Mouse (Mus musculus) lung, postnatal 4 days (tissue): ENCODE measurements at regions not wholly inside any gene's neighbourhood (a gene's known extent, or its start where the extent isn't known, plus 50 kb on each side); places are given as distances from the start of the nearest gene placed in this dataset.

Source experiments
- DNase-seq, 2 experiments: peaks; one replicate each; pipeline ENCODE4 v3.0.0; 2021

DNA sequence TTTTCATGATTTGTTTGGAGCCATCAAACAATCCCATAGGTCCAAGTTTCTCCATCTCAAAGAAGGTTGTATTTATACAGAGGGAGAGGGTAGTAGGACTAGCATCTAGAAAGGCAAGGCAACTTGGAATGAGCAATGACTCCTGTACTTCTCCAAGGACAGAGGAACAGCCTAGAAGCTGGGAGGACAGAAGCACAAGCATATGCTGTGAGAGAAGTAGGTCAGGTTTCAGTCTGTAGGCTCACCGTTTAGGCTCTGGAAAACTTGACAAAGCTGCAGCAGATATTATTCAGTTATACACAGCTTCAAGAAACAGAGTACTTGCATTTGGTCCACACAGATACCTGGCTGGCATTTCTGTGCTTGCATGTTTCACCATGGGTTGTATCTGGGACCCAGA, 131.5 kb upstream of the B3gat1 start:
- DNase-seq: no peak

DNA sequence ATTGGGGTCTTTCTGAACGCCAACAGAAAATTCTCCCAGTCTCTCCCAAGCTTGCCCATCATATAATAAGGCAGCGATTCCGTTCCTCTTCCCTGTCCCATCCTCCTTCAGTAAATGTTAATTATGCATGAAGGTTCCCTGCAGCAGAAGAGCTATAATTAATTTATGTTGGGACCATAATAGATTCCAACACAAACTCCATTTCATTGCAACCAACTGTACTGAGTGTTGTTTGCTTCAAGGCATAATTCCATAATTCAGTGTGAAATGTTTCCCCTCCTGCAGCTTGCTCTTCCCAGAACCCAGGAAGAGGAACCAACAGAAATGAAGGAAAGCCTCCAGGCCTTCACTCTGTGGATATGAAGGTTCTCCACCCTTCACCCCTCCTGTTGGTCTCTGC, 129.0 kb upstream of the B3gat1 start:
- no peak for DNase-seq

DNA sequence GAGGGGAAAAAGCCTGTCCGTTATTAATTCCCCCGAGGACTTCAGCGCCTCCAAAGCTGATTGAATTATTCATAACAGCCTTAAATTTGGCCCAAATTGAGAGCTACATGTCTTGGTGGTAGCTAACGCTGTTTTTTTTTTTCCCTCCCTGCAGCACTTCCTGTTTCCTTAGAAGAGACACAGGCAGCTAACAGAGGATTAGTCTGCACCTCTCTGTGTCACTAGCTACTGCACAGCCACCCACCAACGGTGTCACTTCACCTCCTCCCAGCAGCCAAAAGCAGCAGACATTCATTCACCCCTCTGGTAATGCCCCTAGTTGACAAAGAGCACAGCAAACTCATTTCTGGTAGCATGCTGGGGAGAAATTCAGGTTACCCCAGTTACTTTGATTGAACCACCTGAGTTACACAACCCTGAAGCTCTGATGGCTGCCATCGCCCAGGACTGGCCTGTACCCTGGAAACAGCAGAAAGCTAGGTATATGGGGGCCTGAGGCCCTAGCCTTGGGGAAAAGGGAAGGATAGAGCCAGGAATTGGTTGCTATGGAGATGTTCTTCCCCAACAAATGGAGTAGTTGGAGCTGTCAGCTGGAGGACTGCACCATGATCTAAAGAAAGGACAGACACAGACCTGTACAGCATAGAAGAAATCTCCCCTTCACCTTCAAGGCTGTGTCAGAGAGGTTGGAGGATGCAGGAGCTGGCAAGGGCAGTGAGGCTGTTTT, 121.7 kb upstream of the B3gat1 start:
- DNase-seq: no peak

DNA sequence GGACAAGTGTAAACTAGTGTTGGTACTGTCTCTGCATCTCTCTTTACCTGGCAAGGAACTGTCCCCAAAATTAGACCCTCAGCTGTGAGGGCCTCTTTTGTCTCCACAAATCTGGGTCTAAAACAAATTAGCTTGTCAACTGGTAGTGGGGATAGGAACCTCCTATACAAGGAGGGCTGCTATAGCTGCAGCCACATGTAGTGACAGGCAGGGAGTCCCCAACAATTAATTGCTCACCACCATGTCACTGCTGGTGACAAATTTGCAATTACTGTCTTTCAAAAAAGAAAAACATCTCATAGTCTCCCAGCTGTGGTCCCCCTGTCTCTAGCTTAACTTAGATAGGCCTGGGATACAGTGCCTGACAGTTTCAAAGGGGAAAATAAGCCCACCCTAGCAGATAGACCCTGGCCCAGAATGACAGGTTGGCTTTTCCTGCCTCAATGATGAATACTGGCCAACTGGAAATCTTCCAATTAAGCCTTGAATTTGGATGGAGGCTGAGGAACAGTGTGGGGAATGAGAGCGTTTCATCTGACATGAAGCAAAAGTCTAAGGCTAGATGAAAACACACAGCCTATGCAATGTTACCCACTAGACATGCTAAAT, 110.6 kb upstream of the B3gat1 start:
- DNase-seq: no peak

DNA sequence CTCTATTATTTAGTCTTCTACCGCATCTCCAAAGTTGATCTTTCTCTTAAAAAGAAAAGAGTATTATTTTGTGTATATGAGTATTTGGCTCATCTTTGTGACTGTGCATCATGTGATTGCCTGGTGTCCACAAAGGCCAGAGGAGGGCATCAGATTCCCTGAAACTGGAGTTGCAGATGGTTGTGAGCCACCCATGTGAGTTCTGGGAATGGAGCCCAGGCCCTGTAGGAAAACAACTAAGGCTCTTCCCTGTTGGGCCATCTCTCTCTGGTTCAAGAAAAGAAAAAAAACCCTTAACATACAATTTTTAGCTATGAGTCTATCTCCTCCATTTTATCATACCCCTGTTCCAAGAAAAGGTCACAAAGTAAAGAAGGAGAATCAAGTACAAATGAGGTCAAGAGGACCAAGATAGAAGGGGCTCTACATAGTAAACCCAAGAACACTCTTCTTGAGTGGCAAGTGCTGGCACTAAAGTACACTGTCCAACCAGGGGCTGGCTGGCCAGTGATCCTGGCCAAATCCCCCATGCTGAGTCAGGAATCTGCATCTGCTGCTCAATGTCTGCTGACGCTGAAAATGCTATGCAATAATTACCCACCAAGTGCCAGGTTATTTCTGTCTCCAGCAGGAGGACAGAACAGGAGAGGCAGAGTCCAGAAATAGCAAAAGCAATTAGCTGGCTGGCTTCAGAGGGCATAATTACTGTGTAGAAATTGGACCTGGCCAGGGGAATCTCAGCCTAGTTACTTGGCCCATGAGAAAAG, 108.2 kb upstream of the B3gat1 start:
- DNase-seq: no peak

DNA sequence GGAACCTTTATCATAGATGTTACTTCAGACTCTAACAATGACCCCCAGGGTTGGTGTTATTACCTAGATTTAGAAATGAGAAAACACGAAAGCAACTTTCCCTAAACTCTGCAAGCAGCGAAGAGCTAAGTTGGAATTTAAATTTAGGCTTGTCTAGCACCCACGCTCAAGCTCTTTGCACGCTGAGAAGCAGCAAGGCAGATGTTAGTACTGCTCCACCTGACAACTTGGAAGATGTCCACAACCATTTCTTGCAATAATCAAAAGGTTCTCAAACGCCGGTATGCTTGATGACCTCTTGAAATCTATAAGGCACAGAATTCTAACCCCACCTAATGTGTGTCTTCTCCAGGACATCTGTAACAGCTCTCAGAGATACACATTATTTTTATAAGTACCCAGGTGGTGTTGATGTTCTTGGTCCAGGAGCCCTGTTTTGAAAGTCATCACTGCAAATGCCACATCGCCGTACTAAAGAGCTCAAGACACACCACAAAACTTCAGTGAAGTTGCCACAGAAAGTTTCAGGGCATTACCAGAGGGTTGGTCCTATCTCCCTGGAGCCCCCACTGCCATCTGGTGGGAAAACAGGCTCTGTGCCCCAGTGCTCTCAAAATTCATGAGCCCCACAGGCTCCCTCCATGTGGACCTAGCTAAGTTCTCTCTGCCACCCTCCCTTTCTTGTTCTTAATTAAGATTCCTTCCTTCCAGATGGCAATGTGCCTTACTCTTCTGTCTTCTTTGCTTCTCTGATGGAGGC, 100.5 kb upstream of the B3gat1 start:
- no peak for DNase-seq

DNA sequence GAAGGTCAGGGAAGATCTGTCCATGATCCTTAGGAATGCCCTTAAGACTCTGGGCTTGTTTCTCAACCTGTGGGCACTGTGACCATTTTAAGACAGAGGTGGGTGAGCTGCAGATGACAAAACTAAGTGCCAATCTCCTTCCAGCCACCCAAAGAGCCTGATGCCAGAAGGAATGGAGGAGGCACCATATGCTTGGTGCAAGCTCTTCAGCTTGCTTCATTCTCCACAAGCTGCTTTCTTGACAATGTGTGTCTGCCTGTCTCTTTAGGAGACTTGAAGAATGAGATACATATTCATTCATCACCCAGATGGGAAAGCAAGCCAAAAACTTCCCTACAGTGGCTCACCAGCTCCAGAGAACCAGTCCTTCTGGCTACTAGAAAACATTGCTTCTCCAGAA, 98.3 kb upstream of the B3gat1 start:
- DNase-seq: no peak

DNA sequence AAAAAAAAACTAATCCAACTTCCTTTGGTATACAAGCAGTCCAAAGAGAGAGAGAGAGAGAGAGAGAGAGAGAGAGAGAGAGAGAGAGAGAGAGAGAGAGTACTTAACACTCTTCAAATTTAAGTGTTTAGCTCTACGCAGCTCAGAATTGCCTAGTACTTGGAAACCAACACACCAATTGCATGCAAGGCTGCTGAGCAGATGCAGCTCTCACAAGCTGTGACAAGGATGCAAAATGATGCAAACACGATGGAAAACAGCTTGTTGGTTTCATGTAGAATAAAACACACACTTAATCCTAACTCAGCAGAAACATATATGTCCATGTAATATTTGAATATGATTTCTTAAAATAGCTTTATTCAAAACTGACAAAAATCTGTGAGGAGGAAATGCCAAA, 94.9 kb upstream of the B3gat1 start:
- DNase-seq: no peak

DNA sequence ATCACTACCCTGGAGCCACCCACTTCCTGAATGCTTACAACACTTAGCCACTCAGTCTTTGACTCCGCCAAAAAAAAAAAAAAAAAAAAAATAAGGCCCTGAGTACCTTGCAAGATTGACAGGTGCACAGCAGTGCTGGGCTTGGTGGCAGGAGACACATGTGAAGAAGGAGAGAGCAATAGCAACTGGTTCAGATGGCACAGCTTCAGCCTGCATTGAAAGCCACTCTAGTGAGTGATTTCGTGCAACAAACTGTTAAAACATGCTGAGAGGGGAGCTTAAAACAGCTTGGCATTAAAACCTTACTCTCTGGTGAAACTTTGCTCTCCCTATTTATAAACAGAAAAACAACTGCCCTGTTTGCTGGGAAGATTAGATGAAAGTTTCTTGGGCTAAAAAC, 91.2 kb upstream of the B3gat1 start:
- DNase-seq: no peak

DNA sequence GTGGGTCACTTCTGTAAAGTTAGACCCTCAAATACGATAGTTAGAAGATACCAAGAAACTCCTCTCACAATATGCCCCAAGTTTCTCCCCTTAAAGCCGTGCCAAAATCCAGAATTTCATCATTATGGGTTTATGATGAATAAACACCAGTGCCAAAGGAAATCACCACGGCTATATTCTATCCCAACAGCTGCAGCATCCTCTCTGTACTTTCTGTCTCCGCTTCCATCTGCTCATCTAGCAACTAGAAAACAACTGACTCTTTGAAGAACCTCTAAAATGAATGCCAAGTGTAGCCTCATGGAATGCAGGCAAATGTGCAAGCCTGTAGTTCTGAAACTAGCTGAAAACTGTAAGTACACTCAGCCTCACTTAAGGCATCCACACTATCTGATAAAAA, 90.7 kb upstream of the B3gat1 start:
- no peak for DNase-seq

DNA sequence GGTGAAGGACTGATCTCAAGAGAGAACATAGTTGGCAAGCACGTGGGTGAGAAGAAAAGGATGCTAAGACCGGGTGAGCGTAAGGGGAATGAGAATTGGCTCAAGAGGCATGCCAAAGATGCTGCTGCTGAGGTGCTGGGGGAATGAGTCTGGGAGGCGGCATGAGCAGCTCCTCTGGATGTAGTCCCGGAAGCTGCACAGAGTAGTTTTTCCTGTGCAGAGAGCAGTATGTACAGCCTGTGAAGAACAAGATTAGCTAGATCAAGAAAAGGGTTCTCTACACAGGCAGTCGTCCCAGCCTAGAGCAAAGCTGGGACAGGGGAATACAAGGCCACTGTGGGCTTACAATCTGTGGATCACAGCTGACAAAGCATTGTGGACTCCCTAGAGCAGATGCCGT, 84.0 kb upstream of the B3gat1 start:
- DNase-seq: no peak

DNA sequence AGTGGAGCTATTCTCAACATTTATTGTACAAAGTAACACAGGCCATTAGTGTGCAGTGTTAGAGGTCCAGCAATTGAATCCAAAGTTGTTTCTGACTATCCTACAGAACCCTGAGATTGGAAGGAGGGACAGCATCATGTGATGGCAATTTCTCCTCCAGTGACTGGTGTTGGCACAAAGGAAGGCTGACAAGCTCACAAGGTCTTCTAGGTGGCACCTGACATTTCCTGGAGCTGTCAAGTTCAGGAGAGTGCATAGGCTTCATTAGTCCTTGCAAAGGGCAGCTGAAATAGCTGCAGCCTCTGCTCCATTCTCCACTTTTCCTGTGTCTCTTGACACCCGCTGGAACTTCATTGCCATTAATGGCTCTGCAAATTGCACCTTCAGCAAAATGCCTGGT, 80.6 kb upstream of the B3gat1 start:
- no peak for DNase-seq

DNA sequence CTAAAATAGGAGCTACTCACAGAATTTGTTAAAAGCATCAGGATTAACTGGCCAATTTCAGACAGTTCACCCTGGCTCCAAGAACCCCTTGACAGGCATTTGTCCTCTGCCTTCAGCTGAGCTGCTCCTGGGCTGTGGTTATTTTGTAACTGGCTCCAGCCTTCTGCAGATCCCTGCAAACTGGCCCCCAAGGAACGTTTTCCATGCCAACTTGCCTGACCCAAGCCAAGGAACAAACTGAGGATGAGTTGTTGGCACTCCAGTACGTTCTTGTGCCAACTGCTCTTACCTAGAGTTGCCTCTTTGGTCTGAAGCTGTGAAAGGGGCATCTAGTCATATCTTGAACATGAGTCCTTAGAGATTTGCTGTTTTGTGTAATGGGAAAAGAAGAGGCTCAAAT, 74.2 kb upstream of the B3gat1 start:
- no peak for DNase-seq

DNA sequence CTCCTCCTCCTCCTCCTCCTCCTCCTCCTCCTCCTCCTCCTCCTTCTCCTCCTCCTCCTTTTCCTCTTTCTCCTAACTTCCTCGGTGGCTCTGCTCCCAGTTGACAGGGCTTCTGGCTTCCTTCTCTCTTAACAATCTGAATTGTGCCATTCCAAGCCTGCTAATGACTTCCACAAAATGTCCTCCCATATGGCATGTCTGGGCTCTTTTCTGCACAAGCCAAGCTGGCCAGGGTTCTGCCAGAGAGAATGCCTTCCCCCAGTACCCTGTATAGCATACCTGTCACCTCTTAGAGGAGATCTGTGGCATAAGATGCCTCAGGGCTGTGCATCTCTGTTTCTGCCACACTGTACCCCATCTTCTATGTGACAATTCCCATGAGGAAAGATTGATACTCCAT, 70.0 kb upstream of the B3gat1 start:
- no peak for DNase-seq

DNA sequence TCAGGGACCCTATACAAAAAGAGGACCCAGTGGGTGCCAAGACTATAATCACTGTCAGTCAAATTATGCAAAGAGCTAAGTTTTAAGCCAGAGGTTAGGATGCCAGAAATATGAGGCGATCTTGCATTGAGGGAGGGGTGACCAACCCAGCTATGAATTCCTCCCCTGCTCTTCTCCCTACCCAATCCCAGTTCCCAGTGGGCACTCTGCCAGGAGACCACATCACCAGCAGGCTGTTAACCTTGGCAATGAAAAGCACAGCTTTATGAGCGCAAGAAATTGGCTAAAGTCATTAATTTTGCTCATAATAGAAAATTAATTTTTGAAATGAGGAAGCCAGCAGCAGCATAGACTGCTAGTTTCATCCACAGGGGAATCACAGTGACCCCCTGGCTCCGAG, 65.7 kb upstream of the B3gat1 start:
- no peak for DNase-seq

DNA sequence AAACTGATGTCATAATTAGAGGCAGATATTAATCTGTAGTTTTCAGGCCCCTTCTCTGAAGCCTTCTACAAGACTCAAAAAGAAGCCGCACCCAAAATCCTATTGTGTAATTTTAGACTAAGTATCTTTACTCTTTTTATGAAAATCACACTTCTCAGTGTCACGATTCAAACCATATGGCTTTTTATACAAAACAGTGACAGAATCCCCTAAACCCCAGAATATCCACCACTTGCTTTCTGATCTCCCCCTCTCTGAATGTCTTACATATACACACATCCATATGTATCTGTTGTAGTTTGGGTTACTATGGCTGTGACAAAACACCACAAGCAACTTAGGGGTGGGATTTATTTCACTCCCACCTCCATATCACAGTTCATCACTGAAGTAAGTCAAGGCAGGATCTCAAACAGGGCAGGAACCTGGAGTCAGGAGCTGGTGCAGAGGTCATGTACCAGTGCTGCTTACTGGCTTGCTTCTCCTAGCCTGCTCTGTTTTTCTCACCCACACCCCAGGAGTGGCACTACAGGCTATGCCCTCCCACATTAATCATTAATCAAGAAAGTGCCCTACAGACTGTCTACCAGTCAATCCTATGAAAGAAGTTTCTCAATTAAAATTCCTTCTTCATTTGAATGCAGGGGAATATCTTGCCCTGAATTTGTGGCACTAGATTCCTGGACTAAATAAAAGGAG, 59.3 kb upstream of the B3gat1 start:
- no peak for DNase-seq

DNA sequence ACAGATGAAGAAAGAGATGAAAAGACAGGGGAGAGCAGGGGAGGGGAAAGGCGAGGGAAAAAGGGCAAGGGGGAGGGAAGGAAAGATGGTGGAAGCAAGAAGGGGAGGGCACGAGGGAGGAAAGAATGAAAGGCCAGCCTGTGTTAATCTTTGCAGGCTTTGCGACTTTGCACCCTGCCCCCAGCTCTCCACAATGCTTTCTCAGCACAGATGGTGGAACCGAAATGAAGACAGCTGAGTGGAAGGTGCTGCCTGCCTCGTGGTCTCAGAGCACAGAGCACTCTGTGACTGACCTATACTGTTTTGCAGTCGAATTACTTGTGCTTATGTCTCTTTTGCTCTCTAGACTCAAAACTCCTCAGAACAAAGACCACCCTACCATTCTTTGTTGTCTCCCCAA, 55.2 kb upstream of the B3gat1 start:
- no peak for DNase-seq

DNA sequence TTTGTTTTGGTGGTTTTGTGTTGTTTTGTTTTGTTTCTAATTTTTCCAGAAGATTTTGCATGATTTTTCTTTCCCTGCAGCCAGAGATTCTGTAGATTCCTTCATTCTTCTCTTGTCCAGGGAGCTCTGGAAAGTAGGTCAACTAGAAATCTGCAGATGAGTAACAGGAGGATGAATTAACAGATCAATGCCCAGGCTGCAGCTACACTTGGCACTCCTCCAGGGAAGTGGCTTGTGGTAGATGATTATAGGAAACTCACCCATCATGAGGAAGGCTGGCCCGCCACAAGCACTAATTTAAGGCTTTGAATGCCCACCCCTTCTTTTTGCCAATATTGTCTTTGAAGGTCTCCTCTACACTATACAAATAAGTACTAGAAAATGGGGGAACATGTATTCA, 52.0 kb upstream of the B3gat1 start:
- DNase-seq: no peak
